Mouse (Mus musculus) adrenal gland, postnatal 36 days (tissue): ENCODE results near the gene Mcrs1. TPM values are rescaled to one million over a fixed set of nuclear protein-coding genes. Genes with fewer than 3 reads are reported as not detected.
A peak's percentile ranks its signal among the peaks of the same experiment; 100 is the strongest.
"Not testable (repeated sequence)": the region's sequence is repeated elsewhere in the genome, so short reads cannot be mapped to it uniquely, and the experiment has no call there.

Source experiments
- DNase-seq, 2 experiments: peaks; one replicate each; pipeline ENCODE4 v3.0.0; 2021; ENCODE audit warnings: mixed read lengths in 1 of 2
- total RNA-seq, 2 experiments: library from RNA; stranded (reverse); gene quantifications; 2 replicates each; pipeline ENCODE4 v1.2.3; 2021

The Mcrs1 gene
- total RNA-seq, 2 experiments from 2014 or later = 37.8 to 48.2 TPM

DNA sequence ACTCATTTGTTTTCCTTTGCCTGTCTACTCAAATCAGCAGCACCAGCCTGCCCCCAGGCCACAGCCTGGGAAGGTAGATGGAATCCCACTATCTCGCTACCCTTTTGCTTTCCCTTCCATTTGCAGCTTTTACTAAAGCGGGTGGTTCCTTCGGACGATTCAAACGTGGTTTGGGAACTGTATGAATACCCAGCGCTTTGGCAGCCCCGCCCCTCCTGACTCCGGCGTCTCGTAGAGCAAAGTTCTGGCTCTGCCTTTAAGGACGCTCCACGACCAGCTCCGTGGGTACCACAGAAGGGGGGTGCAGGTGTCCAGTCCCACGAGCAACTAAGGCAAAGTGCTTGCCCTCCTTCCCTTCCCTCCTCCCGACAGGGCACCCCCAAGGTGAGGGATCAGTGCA is 650 bp downstream of the Mcrs1 start:
- peak; percentile 27 to 34 for DNase-seq

DNA sequence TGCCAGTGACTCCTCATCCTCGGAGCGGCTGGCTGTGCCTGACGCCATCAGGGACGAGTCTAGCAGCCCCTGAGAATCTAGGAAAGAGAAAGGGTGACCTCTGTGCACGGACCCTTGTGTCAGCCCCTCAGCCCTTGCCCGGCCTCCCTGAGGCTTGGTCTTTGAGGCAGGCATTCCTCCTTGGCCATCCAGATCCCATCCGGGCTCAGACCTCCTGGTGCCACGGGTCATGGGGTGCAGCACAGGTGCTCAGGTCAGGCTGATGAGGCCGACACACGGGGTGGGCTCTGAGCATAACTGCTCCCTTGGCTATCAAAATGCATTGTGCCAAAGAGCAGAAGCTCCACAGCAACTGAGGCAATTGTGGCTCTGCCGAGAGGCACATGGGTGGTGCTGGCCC is 1.8 kb downstream of the Mcrs1 start:
- DNase-seq = no peak

DNA sequence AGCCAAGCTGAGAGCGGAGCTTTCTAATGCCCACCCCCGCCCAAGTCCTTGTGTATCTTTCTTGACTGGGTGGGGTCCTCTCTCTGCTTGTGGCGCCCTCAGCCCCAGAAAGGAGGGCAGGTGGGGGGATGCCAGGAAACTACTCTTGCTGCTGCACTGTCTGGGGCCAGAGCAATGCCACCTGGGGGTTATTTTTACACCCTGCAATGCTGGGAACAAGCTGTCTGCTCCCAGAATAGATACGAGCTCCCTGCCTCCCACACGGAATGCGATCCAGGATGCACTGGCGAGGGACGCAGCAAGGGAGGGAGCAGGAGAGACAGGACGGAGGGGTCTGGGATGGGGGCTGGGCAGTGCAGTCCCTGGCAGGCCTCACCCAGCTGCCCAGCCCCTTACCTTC is 2.8 kb downstream of the Mcrs1 start:
- DNase-seq = no peak

DNA sequence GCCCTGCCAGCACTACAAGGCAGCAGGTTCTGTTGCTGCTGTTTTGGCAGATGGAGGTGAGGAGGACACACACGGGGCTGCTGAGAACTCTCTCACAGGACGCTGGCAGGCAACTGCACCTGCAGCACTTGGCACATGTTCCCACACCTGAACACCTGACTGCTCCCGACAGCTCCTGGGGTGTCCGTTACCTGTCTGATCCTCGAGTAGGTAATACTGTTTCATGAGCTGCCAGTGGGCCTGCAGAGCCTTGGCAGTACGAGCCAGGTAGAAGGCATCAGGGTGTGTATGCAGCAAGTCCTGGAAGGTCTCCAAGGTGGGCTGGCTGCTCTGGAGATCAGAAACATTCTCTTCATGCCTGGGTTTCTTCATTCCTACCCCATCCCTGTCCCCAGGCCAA is 5.0 kb downstream of the Mcrs1 start:
- not testable (repeated sequence) for DNase-seq

DNA sequence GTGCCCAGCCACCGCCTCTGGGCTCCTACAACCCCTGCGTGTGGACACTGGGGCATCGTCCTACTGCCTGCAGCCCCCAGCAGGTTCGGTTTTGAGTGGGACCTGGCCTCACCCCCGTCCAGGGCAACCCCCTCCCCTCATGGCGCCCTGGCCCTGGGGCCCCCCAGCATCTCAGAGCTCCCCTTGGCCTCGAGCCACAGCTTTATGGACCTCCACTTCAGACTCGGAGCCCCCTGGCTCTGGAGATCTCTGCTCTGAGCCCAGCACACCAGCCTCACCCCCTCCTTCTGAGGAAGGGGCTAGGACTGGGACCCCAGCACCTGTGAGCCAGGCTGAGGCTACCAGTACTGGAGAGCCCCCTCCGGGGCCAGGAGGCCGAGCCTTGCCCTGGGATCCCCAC is 9.7 kb downstream of the Mcrs1 start:
- DNase-seq = no peak

DNA sequence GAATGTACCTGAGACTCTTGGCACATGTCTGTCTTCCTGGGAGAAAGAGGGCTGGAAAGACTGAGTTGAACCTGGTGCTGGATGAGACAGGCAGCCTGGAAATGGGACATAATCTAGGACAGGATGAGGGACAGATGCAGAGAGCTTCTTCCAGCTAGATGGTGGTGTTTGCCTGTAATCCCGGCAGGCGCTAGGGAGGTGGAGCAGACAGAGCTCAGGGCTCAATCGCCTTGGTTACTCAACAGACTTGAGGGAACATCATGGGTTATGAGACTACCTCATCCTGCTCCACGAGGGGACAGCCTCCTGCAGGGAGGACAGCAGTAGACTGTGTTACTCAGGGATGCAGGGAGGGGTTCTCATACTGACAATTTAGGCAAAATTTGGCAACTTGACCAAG is 10.5 kb downstream of the Mcrs1 start:
- DNase-seq = peak in 1 of 2 experiments; percentile 27

DNA sequence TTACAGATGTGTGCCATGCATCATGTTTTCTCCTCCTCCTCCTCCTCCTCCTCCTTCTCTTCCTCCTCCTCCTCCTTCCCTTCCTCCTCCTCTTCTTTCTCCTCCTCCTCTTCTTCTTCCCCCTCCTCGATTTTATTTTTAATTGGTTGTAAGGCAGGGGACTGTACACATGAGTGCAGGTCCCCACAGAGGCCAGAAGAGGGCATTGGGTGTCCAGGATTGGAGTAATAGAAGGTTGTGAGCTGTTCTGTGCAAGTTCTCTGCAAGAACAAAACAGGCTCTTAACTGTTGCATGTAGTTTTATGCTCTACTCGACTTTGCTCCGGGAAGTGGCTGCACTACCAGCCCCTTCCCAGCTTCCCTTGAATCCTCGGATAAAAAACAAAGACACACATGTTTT is 11.6 kb downstream of the Mcrs1 start:
- no peak for DNase-seq

DNA sequence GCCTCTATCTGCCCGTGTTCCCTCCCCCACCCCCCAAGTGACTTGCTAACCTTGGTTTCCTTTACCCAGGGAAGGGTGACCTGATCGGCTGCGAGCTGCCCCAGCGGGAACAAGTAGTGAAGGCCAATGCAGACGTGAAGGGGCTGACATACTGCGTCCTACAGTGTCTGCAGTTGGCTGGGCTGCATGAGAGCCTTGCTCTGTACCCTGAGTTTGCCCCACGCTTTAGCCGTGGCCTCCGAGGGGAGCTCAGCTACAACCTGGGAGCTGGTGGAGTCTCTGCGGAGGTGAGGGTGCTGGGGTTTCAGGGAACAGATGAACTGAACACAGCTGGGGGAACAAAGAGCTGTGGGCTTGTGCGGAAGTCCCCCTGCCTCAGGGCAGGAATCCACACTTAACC is 13.8 kb downstream of the Mcrs1 start:
- no peak for DNase-seq

DNA sequence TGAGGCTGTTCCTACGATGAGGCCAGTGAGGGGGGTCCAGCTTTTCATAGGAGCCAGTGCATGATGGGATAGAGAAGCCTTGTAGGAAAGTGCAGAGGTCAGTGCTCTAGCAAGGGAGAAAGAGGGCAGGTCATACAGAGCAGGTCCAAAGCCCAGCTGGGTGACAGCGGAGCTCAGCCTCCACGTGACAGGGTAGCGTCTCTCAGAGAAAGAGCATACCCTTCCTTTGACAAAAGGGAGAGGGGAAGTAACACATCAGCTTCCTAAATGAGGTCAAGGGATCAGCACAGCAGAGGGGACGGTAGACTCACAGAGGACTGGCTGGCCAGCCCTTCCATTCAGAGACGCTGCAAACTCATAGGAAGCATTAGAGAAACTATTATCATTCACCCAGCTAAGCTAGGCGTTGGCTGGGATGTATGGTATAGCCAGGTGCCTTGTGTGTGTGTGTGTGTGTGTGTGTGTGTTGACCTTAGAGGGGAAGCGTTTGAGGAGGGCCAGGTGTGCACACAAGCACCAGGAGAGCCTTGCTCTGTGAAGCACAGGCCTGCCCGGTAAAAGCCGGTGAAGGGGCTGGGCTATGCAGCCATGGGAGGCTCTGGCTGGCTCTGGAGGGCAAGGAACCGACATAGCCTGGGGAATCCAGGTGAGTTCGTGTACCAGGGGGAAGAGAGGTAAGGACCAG is 17.3 kb downstream of the Mcrs1 start:
- no peak for DNase-seq

DNA sequence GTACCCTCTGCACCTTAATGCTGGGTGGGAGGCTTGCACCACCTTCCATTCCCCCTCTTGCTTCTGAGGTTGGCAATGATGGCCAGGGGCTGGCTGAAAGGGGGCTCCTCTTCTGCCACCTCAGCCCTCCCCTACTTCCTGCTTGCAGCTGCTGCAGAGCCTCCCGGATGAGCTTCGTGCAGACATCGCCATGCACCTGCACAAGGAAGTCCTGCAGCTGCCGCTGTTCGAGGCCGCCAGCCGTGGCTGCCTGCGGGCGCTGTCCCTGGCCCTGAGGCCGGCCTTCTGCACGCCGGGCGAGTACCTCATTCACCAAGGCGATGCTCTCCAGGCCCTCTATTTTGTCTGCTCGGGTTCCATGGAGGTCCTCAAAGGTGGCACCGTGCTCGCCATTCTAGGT is 18.0 kb downstream of the Mcrs1 start:
- DNase-seq = no peak

DNA sequence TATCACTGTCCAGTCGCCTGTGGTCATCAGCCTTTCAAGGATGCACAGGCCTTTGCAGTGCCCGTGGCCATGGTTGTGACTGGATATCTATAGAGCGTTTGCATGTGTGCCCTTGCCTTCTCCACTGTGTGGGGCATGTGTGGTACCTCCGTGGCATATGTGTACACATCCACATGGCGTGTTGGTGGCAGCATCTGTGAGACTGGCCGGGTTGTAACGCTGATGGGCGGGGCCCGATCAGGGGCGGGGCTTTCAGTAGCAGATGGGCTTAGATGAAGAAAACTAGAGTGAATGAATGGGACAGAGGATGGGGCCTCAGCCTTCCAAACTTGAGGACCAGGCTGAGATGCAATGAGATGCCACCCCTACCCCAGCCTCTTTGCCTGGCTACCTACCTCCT is 19.8 kb downstream of the Mcrs1 start:
- no peak for DNase-seq

DNA sequence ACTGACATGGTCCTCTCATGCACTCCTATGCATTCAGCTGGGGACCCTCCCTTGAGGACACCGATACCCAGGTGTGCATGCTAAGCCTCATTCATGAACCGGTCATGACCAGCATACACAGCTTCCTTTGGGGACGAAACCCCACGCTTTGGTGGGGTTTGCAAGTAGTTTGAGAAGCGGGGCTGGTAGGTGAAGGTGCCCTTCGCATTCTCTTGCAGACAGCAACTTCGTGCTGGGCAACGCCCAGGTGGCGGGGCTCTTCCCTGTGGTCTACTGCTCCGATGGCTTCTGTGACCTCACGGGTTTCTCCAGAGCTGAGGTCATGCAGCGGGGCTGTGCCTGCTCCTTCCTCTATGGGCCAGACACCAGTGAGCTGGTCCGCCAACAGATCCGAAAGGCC is 25.7 kb downstream of the Mcrs1 start:
- DNase-seq = no peak

DNA sequence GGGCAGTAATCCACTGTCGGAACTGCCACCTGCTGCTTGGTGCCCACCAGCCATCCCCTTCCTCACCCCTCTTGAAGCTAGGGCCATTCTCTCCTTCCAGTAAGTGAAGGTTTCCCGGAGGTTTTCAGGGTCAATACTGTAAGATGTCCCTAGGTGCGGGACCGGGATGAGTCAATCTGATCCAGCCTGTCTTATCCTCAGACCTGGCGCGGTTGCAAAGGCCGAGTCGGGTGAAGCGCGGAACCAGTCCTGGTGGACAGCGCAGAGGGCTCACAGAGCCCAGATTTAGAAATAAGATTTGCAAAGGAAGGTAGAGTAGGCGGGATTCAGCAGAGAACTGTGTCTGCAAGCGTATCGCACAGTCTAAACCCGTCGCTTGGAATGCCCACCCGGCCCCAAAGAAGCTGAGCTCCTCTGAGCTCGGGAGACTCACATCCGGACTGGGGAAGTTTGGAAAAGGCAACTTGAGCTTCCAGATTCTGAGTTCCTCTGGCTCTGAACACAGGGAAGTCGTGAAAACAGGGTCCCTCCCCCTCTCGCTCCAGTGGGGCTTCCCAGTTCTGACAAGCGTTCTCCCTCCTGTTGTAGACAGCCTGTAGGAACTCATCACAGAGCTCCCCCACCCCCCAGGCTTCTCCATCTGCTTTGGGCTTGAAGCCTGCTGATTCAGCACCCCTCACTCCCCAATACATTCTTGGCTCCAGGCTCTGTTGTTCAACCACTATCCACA is 26.5 kb downstream of the Mcrs1 start:
- DNase-seq = peak; percentile 32 to 35

DNA sequence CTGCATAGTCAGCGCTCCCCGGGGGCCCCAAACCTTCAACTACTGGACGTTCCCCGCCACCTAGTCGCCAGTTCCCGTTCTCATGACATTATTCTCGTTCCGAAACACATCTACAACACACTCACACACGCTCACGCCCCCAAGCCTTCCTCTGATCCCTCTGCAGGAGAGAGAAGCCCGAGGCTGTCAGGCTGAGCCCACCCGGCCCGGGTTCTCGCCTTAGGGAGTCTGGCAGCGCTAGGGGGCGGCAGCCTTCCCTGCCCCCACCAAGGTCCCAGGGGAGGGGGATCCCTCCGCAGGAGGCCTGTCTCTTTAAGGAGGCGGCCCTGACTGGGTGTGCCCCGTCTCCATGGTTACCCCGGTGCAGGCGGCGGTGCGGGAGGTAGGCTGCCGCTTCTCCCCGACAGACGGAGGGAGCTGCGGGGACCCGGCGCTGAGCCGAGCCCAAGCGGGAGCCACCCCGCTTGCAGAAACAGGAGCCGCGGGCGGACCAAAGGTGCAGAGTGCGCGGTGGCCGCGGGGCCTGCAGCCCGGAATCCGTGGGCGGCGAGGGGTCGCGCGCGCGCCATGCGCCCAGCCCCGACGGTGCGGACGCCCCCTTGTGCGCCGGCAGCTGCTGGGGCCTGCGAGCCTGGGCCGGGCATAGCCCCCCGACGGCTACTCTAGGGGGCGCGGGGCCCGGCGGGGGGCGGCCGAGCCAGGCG is 27.4 kb downstream of the Mcrs1 start, which contains the start of gene Kcnh3:
TSS of gene Kcnh3 (plus strand) at position 654 of the 704 bp plus-strand sequence.
- DNase-seq = peak; percentile 73 to 83

DNA sequence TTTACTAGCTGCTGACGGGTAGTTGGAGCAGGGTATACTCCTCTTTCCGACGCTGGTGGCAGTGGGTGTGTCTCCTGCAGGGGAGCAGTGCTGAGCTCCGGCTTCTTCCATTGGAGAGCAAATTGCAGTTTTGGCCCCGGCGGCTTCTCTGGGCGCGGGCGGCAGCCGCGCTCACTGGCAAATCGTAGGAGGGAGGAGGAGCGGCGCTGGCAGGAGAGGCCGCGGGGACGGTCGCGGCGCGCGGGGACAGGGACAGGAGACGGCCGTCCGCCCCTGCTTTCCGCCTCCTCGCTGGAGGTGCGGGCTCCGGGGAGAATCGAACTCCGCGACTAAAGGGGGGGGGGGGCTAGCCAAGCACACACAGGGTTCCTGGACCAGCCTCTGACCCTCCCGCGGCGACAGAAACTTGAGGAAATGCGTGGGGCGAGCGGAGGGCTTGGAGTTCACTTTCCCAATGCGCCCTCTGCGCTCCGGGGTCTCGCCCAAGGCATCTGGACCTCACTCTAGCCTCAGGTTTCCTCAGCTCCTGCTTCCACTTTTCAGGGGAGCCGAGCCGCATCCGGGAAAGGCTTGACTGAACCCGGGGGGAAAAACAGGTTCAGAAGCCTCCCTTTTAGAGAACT is 28.1 kb downstream of the Mcrs1 start:
- DNase-seq = peak; percentile 80 to 81

DNA sequence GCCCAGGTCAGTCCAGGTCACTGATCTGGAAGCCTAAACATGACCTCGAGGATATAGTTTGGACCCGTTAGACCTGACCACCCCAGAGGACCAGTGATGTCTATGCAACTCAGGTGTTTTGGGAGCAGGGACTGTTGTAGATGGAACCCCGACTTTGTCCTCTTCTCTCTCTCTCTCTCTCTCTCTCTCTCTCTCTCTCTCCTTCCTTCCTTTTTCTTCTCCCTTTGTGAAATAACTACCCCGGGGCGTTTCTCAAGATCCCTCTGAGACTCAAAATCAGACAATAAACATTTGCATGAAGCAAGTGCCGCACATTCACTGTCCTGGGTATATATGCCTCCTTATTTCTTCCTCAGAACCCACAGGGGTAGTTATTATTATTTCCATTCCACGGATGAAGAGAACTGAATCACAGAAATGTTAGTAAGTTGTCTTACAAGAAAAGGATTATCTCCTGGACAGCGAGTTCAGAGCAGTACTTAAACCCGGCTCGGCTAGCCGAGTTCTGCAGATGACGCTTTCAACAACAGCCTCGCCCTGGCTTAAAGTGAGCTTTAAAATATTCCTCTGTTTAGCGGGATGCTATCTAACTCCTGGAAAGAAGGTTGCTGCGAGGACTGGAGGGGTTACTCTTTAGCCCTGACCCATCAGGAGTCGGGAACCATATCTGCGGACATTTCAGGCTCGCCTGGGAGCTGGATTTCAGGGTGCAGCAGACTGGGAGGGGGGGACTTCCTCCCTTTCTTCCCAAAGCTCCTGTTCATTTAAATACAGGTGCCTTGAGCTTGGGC is 28.8 kb downstream of the Mcrs1 start:
- DNase-seq = no peak

DNA sequence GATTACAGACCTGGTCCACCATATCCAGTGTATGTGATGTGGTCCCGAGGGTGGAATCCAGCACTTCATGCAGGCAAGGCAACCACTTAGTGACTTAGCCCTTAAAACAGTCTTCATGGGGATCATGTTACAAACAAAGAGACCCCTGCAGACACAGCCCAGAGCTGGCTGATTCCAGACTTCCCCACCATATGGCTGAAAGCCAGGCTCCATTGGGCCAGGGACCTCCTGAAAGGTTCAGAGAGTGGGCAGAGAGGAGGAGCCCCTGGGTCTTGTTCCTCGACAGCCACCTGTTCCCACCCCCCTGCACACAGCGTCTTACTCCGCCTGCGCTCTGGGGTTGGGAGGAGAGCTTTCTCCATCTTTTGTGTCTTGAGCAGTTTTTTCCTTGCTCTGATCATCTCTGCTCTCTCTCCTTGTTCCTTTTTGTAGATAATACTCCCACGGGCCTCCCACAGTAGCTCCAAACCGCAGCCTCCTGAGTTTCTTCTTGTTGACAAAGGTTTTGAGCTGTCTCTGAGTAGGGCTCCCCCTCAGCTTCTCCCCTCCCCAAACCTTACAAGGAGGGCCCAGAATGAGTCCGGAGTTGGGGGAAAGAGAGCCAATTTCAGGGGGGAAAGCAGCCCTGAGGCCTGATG is 30.3 kb downstream of the Mcrs1 start:
- DNase-seq = no peak

DNA sequence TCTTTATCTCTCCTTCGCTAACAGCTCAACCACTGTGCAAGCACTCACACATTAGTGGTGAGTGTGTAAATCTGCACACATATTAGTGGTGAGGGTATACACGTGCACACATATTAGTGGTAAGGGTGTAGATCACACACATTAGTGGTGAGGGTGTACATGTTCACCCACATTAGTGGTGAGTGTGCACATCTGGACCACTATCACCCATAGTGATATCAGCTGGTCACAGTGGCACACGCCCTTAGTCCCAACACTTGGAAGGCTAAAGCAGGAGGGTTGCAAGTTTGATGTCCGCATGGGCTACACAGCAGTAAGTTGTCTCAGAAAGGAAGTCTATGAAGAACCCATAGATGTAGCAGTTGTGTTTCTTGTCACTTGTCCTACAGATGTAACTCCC is 34.1 kb downstream of the Mcrs1 start:
- DNase-seq = no peak

DNA sequence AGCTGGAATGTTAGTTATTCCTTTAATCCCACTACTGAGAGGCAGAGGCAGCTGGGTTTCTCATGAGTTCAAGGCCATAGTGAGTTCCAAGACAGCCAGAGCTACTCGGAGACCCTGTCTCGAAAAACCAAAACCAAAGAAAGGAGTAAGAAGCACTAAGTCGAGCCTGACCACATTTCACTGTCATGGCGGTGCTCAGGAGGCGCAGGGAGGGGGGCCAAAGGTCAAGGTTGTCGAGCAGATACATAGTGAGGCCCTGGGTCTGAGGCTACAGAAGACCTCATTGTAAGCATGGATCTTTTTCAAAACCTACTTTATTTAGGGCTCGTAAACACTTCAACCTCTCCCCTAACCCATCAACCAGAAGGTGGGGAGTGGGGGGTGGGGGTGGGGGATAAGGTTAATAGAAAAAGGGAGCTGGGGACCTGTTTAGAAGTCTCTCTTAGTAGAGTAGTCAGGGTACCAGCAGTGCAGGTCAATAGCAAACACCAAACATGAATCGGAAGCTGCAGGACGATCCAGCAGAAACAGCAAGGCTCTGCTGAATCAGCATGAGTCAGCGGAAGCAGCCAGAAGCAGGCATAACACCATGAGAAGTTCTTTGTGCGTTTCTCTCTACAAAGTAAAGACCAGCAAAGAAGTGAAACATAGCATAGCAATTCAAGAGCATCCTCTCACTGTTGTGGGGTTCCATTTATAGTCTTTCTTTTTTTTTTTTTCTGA is 35.9 kb downstream of the Mcrs1 start:
- peak; percentile 5 to 33 for DNase-seq

DNA sequence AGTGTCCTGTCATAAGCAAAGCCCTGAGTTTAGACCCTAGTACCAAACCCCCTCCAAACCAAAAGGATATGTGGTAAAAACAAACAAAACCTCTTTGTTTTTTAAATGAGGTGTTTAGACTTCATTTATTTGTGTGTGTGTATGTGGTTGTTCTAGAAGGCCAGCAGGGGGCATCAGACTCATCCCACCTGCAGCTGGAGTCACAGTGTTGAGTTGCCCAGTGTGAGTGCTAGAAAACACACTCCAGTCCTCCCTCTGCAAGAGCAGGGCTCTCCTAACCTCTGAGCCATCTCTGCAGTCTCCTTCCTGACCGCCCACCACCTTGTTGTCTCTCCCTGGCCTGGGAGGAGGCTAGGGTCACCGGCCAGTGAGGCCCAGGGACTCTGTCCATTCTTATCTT is 36.8 kb downstream of the Mcrs1 start:
- peak; percentile 17 to 35 for DNase-seq

DNA sequence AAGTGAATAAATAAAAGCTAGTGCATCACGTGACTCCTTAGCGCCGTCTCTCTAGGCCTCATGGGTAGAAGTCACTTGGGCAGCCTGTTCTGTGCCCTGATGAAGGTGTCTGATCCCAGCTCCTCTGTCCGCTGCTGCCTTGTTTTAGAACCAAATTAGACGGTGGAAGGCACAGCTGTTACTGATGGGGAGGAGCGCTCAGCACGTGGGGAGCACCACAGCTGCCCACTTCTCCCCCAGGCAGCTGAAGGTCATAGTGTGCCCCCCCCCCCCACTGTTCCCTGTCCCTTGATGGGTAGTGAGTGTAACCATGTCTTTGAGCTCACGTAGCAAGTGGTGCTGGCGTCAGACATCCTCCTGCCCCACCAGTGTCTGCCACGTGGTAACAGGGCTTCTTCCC is 38.6 kb downstream of the Mcrs1 start:
- no peak for DNase-seq
